Mouse (Mus musculus): Measurements from ENCODE around the gene Pdgfra.

- TF ChIP-seq USF1 (IDR thresholded peaks at IDR 0.05; ENCODE audit: low read depth): no peak
- no peak for TF ChIP-seq CTCF (IDR thresholded peaks at IDR 0.05; ENCODE audit: control insufficient read depth, insufficient read depth, insufficient read length)
- TF ChIP-seq MAX (IDR thresholded peaks at IDR 0.05): no peak
- no peak for TF ChIP-seq MYOD1 (IDR thresholded peaks at IDR 0.05; ENCODE audit: control insufficient read depth, insufficient read length, low read depth)
- no peak for TF ChIP-seq CEBPB (IDR thresholded peaks at IDR 0.05; ENCODE audit: low read depth)
- no peak for TF ChIP-seq FOSL1 (IDR thresholded peaks at IDR 0.05; ENCODE audit: insufficient read depth, low read length, poor library complexity, severe bottlenecking)
These were observed 19.8 kb downstream of the Pdgfra start for GRCm38 (mm10) chr5:75171859-75172258.

All from C2C12 (cell line).